Mouse (Mus musculus): ENCODE data around the gene Thy1. TPM values are rescaled to one million over a fixed set of nuclear protein-coding genes. Genes with fewer than 3 reads are reported as not detected.

Gene Thy1
- polyA plus RNA-seq, 1 experiment from 2014 or later, result 0.39 TPM

GRCm38 (mm10) chr9:44069252-44069651 is 26.1 kb downstream of the Thy1 start:
- Histone ChIP-seq H3K27ac (ENCODE audit: low read depth) (no peak overlapping the region), H3K36me3 (replicated peaks; ENCODE audit: insufficient read depth, low read length) (no peaks in the 10 kb centered on the region), H3K9me3 (ENCODE audit: low read length) (no peaks in the 10 kb centered on the region), H3K4me3 (ENCODE audit: low read depth, low read length) (no peak overlapping the region), H3K4me1 (ENCODE audit: insufficient read depth) (peaks cover 8% of the 10 kb centered on the region; the same call in 1 of the 2 replicates), H3K27me3 (ENCODE audit: insufficient read depth, low read length) (no peaks in the 10 kb centered on the region), H3K9ac (replicated peaks) (no peak overlapping the region), H3K4me2 (ENCODE audit: low read depth, low read length) (no peak overlapping the region)
- no peak for ATAC-seq
- no peak for DNase-seq
- TF ChIP-seq EP300 (IDR thresholded peaks at IDR 0.05; ENCODE audit: low read depth) (no peak), CTCF (IDR thresholded peaks at IDR 0.05; ENCODE audit: low read depth) (no peak)
- WGBS (ENCODE audit: insufficient replicate concordance), result 37% methylated on average over 7 of the region's 7 CpGs

GRCm38 (mm10) chr9:44070113-44070843 is 27.1 kb downstream of the Thy1 start:
- no peak for ATAC-seq
- no peak overlapping the region for H3K9ac ChIP-seq (replicated peaks)
- H3K4me1 ChIP-seq (ENCODE audit: insufficient read depth), result peaks cover 8% of the 10 kb centered on the region; the same call in 1 of the 2 replicates
- DNase-seq, result no peak
- H3K36me3 ChIP-seq (replicated peaks; ENCODE audit: insufficient read depth, low read length), result no peaks in the 10 kb centered on the region
- no peaks in the 10 kb centered on the region for H3K9me3 ChIP-seq (ENCODE audit: low read length)
- no peaks in the 10 kb centered on the region for H3K27me3 ChIP-seq (ENCODE audit: insufficient read depth, low read length)
- TF ChIP-seq CTCF (IDR thresholded peaks at IDR 0.05; ENCODE audit: low read depth), result no peak
- H3K27ac ChIP-seq (ENCODE audit: low read depth), result no peak overlapping the region
- WGBS (ENCODE audit: insufficient replicate concordance), result 68% methylated on average over 14 of the region's 14 CpGs
- no peak overlapping the region for H3K4me2 ChIP-seq (ENCODE audit: low read depth, low read length)
- no peak overlapping the region for H3K4me3 ChIP-seq (ENCODE audit: low read depth, low read length)

GRCm38 (mm10) chr9:44070844-44071231 is 27.7 kb downstream of the Thy1 start:
- no peak overlapping the region for H3K27ac ChIP-seq (ENCODE audit: low read depth)
- ATAC-seq, result no peak
- H3K4me1 ChIP-seq (ENCODE audit: insufficient read depth), result peaks cover 8% of the 10 kb centered on the region; the same call in 1 of the 2 replicates
- H3K4me3 ChIP-seq (ENCODE audit: low read depth, low read length), result no peak overlapping the region
- no peaks in the 10 kb centered on the region for H3K36me3 ChIP-seq (replicated peaks; ENCODE audit: insufficient read depth, low read length)
- no peak overlapping the region for H3K4me2 ChIP-seq (ENCODE audit: low read depth, low read length)
- no peak for DNase-seq
- WGBS (ENCODE audit: insufficient replicate concordance), result 70% methylated on average over 8 of the region's 8 CpGs
- H3K27me3 ChIP-seq (ENCODE audit: insufficient read depth, low read length), result no peaks in the 10 kb centered on the region
- H3K9ac ChIP-seq (replicated peaks), result no peak overlapping the region
- TF ChIP-seq EP300 (IDR thresholded peaks at IDR 0.05; ENCODE audit: low read depth), result no peak
- TF ChIP-seq CTCF (IDR thresholded peaks at IDR 0.05; ENCODE audit: low read depth), result no peak
- no peaks in the 10 kb centered on the region for H3K9me3 ChIP-seq (ENCODE audit: low read length)

GRCm38 (mm10) chr9:44071914-44072598 is 28.9 kb downstream of the Thy1 start:
- 49% methylated on average over 11 of the region's 11 CpGs for WGBS (ENCODE audit: insufficient replicate concordance)
- H3K4me1 ChIP-seq (ENCODE audit: insufficient read depth), result peaks cover 7% of the 10 kb centered on the region; the same call in 1 of the 2 replicates
- H3K27me3 ChIP-seq (ENCODE audit: insufficient read depth, low read length), result no peaks in the 10 kb centered on the region
- DNase-seq, result no peak
- TF ChIP-seq EP300 (IDR thresholded peaks at IDR 0.05; ENCODE audit: low read depth), result no peak
- no peak for TF ChIP-seq CTCF (IDR thresholded peaks at IDR 0.05; ENCODE audit: low read depth)
- H3K36me3 ChIP-seq (replicated peaks; ENCODE audit: insufficient read depth, low read length), result no peaks in the 10 kb centered on the region
- H3K4me3 ChIP-seq (ENCODE audit: low read depth, low read length), result no peak overlapping the region
- H3K9ac ChIP-seq (replicated peaks), result no peak overlapping the region
- H3K4me2 ChIP-seq (ENCODE audit: low read depth, low read length), result no peak overlapping the region
- ATAC-seq, result no peak
- H3K9me3 ChIP-seq (ENCODE audit: low read length), result no peaks in the 10 kb centered on the region
- H3K27ac ChIP-seq (ENCODE audit: low read depth), result no peak overlapping the region

- H3K4me1 ChIP-seq (ENCODE audit: insufficient read depth), result peaks cover 2% of the 10 kb centered on the region; the same call in 1 of the 2 replicates
- no peak overlapping the region for H3K9ac ChIP-seq (replicated peaks)
- no peak for ATAC-seq
- 50% methylated on average over 4 of the region's 4 CpGs for WGBS (ENCODE audit: insufficient replicate concordance)
- no peaks in the 10 kb centered on the region for H3K9me3 ChIP-seq (ENCODE audit: low read length)
- H3K36me3 ChIP-seq (replicated peaks; ENCODE audit: insufficient read depth, low read length), result no peaks in the 10 kb centered on the region
- H3K27me3 ChIP-seq (ENCODE audit: insufficient read depth, low read length), result no peaks in the 10 kb centered on the region
- H3K4me3 ChIP-seq (ENCODE audit: low read depth, low read length), result no peak overlapping the region
- TF ChIP-seq EP300 (IDR thresholded peaks at IDR 0.05; ENCODE audit: low read depth) (no peak), CTCF (IDR thresholded peaks at IDR 0.05; ENCODE audit: low read depth) (no peak)
- H3K4me2 ChIP-seq (ENCODE audit: low read depth, low read length), result no peak overlapping the region
- H3K27ac ChIP-seq (ENCODE audit: low read depth), result no peak overlapping the region
- no peak for DNase-seq
Observed at GRCm38 (mm10) chr9:44072599-44072915, 29.4 kb downstream of the Thy1 start.

- TF ChIP-seq CTCF (IDR thresholded peaks at IDR 0.05; ENCODE audit: low read depth), result no peak
- no peak for TF ChIP-seq EP300 (IDR thresholded peaks at IDR 0.05; ENCODE audit: low read depth)
- ATAC-seq, result no peak
- WGBS (ENCODE audit: insufficient replicate concordance), result 68% methylated on average over 5 of the region's 5 CpGs
- Histone ChIP-seq H3K9ac (replicated peaks) (no peak overlapping the region), H3K9me3 (ENCODE audit: low read length) (no peaks in the 10 kb centered on the region), H3K4me1 (ENCODE audit: insufficient read depth) (no peaks in the 10 kb centered on the region), H3K4me3 (ENCODE audit: low read depth, low read length) (no peak overlapping the region), H3K27me3 (ENCODE audit: insufficient read depth, low read length) (no peaks in the 10 kb centered on the region), H3K27ac (ENCODE audit: low read depth) (no peak overlapping the region), H3K4me2 (ENCODE audit: low read depth, low read length) (no peak overlapping the region), H3K36me3 (replicated peaks; ENCODE audit: insufficient read depth, low read length) (no peaks in the 10 kb centered on the region)
- DNase-seq, result no peak
Observed at GRCm38 (mm10) chr9:44073115-44073514, 29.9 kb downstream of the Thy1 start.
